Mouse (Mus musculus) left cerebral cortex, adult 8-10 months (tissue): ENCODE measurements around the gene Plpp4. TPM values are rescaled to one million over a fixed set of nuclear protein-coding genes. Genes with fewer than 3 reads are reported as not detected.
A peak's percentile ranks its signal among the peaks of the same experiment; 100 is the strongest.

Source experiments
- DNase-seq, 2 experiments: peaks; one replicate each; pipeline ENCODE4 v3.0.0; 2022; ENCODE audit warnings: low spot score in 2 of 2
- total RNA-seq, 4 experiments: library from RNA; stranded (reverse); gene quantifications; 2 replicates each; pipeline ENCODE4 v1.2.4; 2022

Gene Plpp4
- total RNA-seq = 1 to 10 TPM; 7.2 to 9.2 (median 7.9) TPM

GRCm38 (mm10) chr7:129256621-129257373, at the start of gene Plpp4:
Gene Plpp4 (plus strand): TSS chr7:129257031.
- DNase-seq = peak; percentile 27 to 28

GRCm38 (mm10) chr7:129215926-129216543, 40.8 kb upstream of the Plpp4 start:
- no peak for DNase-seq

DNA sequence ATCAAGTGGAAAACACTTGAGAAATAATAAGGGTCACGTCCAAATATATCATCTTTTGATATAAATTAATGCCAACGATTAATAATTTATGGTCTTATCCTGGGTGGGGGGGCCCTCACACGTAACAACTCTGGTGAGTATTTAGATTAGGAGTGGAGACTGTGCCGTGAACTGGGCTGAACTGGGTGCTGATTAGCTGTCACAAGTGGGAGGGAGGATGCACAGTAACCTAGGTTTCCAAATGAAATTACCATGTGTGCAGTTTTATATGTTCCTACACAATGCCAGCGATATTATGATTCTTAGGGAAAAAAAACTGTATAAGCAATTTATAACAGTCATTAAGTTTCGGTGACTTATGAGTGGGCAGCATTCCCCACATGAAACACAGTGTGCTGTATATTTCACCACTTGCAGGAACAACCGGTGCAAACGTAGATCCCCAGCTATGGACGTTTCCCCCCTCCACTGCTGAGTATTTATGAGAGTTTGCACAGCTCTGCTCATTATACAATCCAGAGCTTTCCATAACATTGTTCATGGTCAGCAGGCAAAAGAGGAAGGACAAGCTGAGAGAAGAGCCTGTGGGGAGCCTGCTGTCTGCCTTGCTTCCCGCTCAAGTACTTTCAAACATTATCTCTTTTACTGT, 40.2 kb upstream of the Plpp4 start:
- no peak for DNase-seq

GRCm38 (mm10) chr7:129220948-129221347, 35.9 kb upstream of the Plpp4 start:
- DNase-seq = no peak

DNA sequence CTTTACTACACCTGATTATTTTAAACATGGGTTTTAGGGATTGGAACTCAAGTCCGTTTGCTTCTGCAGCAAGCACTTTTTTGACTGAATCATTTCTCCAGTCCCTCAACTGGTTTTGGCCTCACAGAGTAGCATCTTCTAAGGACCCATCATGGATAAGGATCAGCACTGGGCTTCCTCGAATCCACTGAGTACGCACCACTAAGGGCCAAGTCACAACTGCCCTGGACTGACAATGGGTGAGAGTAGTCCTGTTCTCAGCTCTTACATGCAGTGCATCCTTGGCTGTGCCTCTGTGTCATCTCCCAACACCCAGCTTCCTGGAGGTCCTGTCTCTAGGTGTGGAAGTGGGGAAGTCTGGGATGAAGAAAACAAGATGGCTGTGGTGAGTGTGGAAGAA, 35.2 kb upstream of the Plpp4 start:
- DNase-seq = no peak

GRCm38 (mm10) chr7:129235410-129235809, 21.4 kb upstream of the Plpp4 start:
- DNase-seq = no peak

GRCm38 (mm10) chr7:129235995-129236394, 20.8 kb upstream of the Plpp4 start:
- no peak for DNase-seq

DNA sequence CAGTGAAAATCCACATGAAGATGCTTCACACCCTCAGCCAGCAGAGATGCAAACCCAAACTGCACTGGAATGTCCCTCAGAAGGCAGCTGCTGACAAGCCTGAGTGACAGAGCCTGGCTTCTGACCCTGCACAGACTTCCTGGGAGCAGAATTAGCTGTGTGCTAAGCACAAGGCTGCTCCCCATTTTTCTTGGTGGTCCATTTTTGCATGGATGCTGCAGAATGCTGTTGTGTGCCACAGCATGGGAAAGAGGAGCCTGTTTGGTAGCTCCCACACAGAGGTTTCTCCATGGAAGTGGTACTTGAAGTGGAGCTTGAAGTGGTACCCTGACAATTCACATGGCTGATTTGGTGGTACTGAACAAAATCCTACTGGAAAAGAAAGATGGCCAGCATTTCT, 5.8 kb upstream of the Plpp4 start:
- no peak for DNase-seq

GRCm38 (mm10) chr7:129253406-129253805, 3.4 kb upstream of the Plpp4 start:
- DNase-seq = no peak

- DNase-seq = no peak
Measured at GRCm38 (mm10) chr7:129254126-129254525, 2.7 kb upstream of the Plpp4 start.

- DNase-seq = no peak
Measured at GRCm38 (mm10) chr7:129255406-129255805, 1.4 kb upstream of the Plpp4 start.

GRCm38 (mm10) chr7:129257374-129258018, 665 bp downstream of the Plpp4 start:
- DNase-seq = no peak

DNA sequence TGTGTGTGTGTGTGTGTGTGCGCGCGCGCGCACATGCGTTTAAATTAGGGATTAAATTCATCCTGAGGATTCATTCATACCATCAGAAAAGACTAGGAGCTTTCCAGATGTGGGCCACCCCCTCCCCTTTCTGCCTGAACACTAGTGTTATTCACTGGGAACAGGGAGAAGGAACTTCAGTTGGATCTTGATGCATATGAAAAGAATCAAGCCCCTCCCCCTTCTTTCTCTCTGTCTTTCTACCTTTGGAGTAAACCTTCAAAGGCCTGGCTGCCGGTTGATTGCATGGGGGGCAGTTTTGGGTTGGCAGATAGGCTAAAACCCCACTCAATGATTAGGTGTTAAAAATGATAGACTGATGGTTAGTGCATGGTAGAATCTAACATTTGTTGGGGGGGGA, 1.5 kb downstream of the Plpp4 start:
- DNase-seq = no peak

DNA sequence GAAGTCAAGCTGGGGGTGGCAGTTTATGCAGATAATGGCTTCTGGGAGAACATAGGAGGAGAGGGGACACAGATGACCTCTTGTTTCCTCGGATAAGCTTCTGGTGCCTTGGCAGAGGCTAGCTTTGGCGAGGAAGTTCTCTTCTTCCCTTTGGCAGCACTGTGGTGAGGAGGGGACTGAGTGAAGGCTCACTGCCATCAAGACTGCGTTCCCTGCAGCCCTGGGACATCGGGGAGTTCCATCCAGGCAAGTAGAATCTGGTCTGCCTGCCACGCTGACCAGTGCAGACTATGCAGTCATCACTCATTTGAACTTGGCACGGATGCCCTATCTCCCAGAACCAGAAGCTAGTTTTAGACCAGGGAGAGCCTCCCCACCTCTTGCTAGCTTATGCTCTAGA, 2.4 kb downstream of the Plpp4 start:
- DNase-seq = no peak

- no peak for DNase-seq
Measured at GRCm38 (mm10) chr7:129273867-129274266, 17.0 kb downstream of the Plpp4 start.

- DNase-seq = no peak
Measured at GRCm38 (mm10) chr7:129274726-129275125, 17.9 kb downstream of the Plpp4 start.

- DNase-seq = no peak
Measured at GRCm38 (mm10) chr7:129277751-129278150, 20.9 kb downstream of the Plpp4 start.

GRCm38 (mm10) chr7:129278801-129279200, 22.0 kb downstream of the Plpp4 start:
- DNase-seq = no peak

GRCm38 (mm10) chr7:129279261-129279660, 22.4 kb downstream of the Plpp4 start:
- DNase-seq = no peak

DNA sequence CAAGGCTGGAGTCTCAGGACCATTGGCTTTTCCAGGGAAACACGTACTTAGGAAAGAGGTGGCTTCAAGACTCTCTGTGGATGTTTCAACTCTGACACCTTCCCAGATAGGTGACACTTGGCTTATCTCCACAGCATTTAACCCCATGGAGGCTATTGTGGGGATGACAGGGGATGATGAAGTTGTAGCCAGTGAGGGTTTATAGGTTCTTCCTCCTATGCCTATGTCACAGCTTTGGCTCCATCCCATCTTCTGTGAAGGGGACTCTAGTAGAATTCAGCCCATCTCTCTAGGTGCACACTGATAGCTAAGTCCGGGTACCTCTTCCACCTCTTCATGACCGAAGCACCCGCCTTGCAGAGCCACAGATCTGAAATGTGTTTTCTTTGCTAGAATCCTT, 25.1 kb downstream of the Plpp4 start:
- no peak for DNase-seq

DNA sequence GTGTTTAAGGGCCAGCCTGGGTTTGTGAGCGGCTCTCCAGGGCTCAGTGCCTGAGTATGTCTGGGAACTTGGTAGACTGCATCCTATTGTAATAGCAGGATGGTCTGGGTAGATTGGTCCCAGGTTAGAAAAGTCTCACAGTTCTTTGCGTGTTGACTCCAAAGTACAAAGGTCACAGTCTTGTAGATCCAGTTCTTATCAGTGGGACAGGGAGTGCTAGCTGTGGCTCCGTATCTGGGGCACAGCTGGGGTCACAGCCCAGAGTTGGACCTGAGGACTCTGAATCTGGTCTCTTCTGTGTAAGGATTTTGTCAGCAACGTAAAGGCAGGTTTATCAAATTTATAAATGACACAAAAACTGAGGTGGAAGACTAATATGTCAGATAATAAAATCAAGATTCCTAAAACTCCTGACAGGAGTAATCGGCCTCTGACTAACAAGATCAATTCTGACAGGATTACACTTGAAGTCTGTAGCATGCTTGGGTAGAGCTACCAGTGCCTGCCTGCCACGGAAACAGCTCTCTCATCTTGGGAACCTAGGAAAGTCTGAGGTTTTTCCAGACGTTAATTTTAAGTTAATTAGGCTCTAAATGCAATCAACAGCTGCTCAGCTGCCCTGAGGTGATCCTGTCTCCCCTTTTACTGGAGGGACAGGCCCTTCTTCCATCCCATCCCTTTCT, 28.5 kb downstream of the Plpp4 start:
- no peak for DNase-seq

GRCm38 (mm10) chr7:129293211-129293610, 36.4 kb downstream of the Plpp4 start:
- DNase-seq = no peak
